Mouse (Mus musculus): ENCODE measurements at regions not wholly inside any gene's neighbourhood (a gene's known extent, or its start where the extent isn't known, plus 50 kb on each side); places are given as distances from the start of the nearest gene placed in this dataset.

DNA sequence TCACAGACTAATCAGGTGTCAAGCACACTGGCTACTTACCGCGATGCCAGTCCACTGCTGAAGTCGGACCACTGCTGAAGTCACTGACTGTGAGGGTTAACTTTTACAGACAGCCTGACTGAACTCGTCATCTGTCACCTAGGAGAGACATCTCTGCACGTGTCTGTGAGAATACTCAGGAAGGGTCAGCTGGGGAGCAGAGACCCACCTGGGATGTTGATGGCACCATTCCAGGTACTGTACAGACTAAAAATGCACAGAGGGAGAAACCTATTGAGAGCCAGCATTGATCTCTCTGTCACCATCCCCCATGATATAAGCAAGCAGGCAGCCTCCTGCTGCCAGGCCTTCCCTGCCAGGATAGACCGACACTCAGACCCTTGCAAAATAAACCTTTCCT lies 447.5 kb upstream of the Jarid2 start:
- no peak for DNase-seq (ENCODE audit: extremely low spot score, low spot score)

- DNase-seq (ENCODE audit: extremely low spot score, low spot score): no peak
These were observed 447.0 kb upstream of the Jarid2 start for GRCm38 (mm10) chr13:44282306-44282705.

- DNase-seq (ENCODE audit: extremely low spot score, low spot score): no peak
These were observed 446.3 kb upstream of the Jarid2 start for GRCm38 (mm10) chr13:44282731-44283571.

GRCm38 (mm10) chr13:44285881-44286280 lies 443.4 kb upstream of the Jarid2 start:
- no peak for DNase-seq (ENCODE audit: extremely low spot score, low spot score)

- no peak for DNase-seq (ENCODE audit: extremely low spot score, low spot score)
These were observed 439.1 kb upstream of the Jarid2 start for GRCm38 (mm10) chr13:44290199-44290598.

- no peak for DNase-seq (ENCODE audit: extremely low spot score, low spot score)
These were observed 436.7 kb upstream of the Jarid2 start for GRCm38 (mm10) chr13:44292476-44293056.

DNA sequence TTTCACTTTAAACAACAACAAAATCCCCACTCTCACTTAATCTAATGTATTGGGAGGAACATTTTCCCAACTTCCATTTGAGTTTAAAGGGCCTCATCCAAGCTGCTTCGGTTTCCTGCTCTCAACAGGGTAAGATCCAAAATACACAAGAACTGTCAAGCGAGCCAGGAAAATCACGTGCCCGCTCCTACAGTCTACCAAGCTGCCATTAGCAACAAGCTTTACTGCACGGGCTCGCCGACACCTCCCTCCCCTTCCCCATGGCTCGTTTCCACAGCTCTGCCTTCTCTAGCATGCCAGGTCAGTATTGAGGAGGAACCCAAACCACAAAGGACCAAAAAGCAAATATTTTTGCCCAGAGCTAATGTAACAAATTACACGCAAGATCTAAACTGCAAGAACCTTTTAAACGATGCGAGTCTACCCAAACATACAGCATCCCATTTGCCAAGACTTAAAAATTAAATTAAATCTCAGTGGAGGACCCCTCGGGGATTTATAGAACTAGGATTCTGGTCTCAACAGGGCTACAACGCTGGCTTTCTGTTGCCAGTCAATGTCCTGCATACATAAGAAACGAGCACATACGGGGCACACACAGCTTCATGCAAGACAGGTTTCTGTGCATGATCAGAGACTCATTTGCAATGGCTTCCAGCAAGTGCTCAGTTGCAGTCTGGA lies 435.4 kb upstream of the Jarid2 start:
- no peak for DNase-seq (ENCODE audit: extremely low spot score, low spot score)

DNA sequence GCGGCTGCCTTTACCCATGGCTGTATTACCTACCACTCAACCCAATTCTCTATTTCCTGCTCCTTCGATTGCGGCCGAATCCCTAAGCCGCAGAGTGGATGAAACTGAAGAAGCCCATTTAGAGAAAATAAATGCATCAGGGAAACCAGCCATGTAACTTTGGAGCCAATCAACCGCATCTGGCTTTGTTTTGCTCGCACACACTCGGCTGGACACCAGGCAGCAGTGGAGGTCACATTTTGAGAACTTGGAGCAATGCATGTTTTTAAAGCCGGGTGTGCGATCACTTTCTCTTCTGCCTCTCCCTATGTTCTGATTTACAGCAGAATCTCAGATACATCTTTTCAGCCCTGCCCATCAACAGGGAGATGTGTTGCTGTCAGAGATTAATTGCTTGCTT lies 433.7 kb upstream of the Jarid2 start:
- DNase-seq (ENCODE audit: extremely low spot score, low spot score): no peak

DNA sequence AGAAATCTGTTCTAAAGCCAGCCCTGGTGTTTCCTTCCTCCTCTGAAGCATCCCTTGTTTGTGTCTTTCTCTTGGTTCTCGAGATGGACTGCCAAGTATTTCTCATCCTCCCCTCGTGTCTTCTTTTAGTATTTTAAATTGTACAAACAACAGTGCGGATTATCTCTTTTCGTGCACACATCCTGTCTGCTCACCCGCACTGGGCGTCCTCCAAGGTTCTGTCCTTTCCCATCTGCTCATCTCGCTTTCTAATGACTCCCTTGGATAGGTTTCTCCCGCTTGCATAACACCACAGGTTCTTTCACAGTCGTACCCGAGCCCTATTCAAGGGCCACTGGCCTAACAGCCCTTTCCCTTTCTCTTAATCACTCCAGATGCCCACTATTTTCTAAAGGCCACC lies 428.7 kb upstream of the Jarid2 start:
- DNase-seq (ENCODE audit: extremely low spot score, low spot score): no peak

DNA sequence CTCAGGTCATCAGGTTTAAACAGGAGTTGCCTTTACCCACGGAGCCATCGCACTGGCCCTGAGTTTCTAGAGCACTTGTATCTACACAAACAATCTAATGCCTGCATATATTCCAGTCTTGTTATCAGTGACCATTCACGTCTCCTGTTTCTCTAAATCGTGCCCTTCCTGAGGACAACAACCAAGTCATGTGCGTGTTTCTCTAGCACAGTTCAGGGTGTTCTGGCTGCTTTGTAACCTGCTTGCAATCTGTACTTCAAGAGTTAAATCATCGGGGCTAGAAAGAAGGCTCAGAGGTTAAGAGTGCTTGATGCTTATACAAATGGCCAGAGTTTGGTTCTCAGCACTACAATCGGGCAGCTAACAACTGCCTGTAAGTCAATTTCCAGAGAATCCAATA lies 428.1 kb upstream of the Jarid2 start:
- no peak for DNase-seq (ENCODE audit: extremely low spot score, low spot score)

GRCm38 (mm10) chr13:44301936-44302335 lies 427.3 kb upstream of the Jarid2 start:
- DNase-seq (ENCODE audit: extremely low spot score, low spot score): no peak

- DNase-seq (ENCODE audit: extremely low spot score, low spot score): no peak
These were observed 423.9 kb upstream of the Jarid2 start for GRCm38 (mm10) chr13:44305134-44305991.

- DNase-seq (ENCODE audit: extremely low spot score, low spot score): no peak
These were observed 422.8 kb upstream of the Jarid2 start for GRCm38 (mm10) chr13:44306275-44307050.

- DNase-seq (ENCODE audit: extremely low spot score, low spot score): no peak
These were observed 421.0 kb upstream of the Jarid2 start for GRCm38 (mm10) chr13:44308227-44308626.

DNA sequence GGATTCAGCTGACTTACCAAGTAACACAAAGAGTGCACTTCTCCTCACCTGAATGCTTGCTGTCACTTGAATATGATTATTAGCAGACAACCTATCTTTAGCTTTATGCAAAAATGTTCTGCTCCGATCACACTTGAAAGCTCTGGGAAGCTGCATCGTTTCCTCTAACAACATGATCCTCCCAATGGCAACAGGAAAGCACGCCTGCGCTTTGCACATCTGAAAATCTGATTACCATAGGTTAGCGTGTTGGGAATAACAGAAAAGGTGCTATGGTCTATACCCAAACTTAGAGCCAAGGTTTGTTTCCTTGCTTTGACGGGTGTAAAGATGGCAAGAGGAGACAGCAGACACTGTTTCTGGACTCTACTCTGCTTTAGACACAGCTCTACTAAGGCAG lies 417.0 kb upstream of the Jarid2 start:
- no peak for DNase-seq (ENCODE audit: extremely low spot score, low spot score)

GRCm38 (mm10) chr13:44316747-44317446 lies 412.4 kb upstream of the Jarid2 start:
- no peak for DNase-seq (ENCODE audit: extremely low spot score, low spot score)

GRCm38 (mm10) chr13:44317596-44317995 lies 411.7 kb upstream of the Jarid2 start:
- no peak for DNase-seq (ENCODE audit: extremely low spot score, low spot score)

DNA sequence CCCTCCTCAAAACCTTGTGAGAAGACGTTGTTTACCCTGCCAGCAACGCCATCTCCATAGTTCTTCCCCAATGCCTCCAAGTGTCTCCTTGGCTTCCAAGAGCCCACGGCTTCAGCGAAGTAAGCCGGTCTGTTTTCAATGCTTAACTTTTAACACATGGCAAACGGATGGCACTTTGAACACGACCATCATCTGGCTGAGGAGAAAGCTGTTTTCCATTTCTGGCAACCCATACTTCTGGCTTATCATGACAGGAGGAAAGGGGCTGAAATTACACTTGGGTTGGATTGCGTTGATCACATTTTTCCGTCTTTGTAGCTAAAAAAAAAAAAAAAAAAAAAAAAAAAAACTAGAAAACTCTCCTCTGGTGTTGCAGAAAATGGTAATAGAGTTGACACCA lies 410.2 kb upstream of the Jarid2 start:
- no peak for DNase-seq (ENCODE audit: extremely low spot score, low spot score)

DNA sequence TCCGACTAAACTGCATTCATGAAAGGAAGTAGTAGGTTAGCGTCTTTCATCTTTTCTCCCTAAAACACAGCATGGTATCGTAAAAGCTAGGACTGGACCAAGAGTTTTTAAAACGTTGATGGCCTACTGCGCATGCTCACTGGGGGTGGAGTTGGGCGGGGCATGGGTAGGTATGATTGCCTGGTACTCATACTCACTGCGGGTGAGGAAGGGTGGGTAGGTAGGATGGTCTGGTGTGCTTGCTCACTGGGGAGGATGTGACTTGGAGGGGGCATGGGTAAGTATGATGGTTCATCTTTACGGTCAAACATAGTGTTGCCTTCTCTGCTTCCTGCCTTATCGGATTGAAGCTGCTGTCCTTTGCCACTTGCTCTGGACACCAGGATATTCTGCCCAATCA lies 409.8 kb upstream of the Jarid2 start:
- no peak for DNase-seq (ENCODE audit: extremely low spot score, low spot score)

- DNase-seq (ENCODE audit: extremely low spot score, low spot score): no peak
These were observed 409.0 kb upstream of the Jarid2 start for GRCm38 (mm10) chr13:44320311-44320710.
